Comparison of ENCODE assay signal across 8 mouse cellular contexts in the genomic region with DNA sequence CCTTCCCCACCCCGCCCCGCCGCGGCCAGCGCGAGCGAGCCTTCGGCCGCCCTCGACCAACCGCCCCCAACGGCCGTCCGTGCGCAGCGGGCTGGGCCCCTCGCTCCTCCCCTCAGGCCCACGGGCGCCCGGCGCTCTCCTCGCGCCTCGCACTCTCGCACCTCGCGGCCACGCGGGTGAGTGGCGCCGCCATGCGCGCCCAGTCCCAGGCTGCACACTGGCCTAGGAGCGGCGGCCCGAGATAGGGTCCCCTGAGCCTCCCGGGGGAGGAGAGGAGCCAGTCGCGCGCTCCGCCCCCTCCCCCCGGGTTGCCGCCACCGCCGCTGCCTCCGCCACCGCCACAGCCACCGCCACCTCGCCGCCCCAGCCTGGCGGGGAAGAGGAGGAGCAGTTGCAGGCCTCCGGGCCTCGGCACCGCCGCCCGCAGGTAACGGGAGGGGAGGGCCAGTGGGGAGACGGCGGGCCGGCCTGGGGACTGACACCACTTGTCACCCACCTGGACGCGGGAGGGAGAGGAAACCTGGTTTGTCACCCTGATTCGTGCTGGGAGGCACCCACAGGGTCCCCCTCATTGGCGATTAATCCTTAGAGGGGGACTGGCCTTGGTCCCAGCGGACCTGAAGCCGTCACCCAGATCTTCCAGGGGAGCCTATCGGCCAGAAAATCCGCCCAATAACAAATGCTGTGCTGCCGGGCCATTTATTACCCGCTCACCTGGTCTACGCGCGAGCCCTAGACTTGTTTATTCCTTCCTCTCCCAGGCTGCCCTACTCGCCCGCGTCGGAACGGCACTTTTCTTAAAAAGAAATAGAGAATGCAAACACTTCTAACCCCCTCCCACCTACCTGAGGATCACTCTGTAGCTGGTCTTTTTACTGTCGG. TPM values are rescaled to one million over a fixed set of nuclear protein-coding genes. Genes with fewer than 3 reads are reported as not detected.
DNase-seq lines count a peak whose midpoint lies in the region; ATAC-seq and TF ChIP-seq lines count a peak whose summit lies in the region.

TSS of gene Zbtb44 (plus strand) at position 113 of the 882 bp plus-strand sequence.

- no peaks in the 10 kb centered on the region for H3K27me3 ChIP-seq in CH12.LX (replicated peaks)
- H3K27me3 ChIP-seq in embryonic facial prominence, embryonic 14.5 days (replicated peaks; ENCODE audit: control insufficient read depth, insufficient read depth, low read length) = no peaks in the 10 kb centered on the region
- no peaks in the 10 kb centered on the region for H3K27me3 ChIP-seq in heart, embryonic 12.5 days (replicated peaks)
- no peaks in the 10 kb centered on the region for H3K27me3 ChIP-seq in lung, embryonic 14.5 days (ENCODE audit: insufficient read depth, low read length)

- no peak for TF ChIP-seq CTCF in CH12.LX (conservative IDR thresholded peaks at IDR 0.05 in 1 of 2, IDR thresholded peaks at IDR 0.05 in 1 of 2; ENCODE audit: low read depth in 2 of 2, low read length in 2 of 2)
- no peak for TF ChIP-seq CTCF in lung, embryonic 14.5 days (IDR thresholded peaks at IDR 0.05; ENCODE audit: low read depth)

- peak; percentile 41 for DNase-seq in CH12.LX (ENCODE audit: extremely low read depth)
- peak; percentile 71 to 80 for DNase-seq in adrenal gland, adult 18-20 months (ENCODE audit: low spot score in 2 of 2)
- peak; percentile 33 for DNase-seq in embryonic facial prominence, embryonic 14.5 days (ENCODE audit: low spot score)
- peak; percentile 39 to 84 for DNase-seq in kidney, postnatal 36 days
- peak; percentile 65 for DNase-seq in lung, embryonic 14.5 days
- peak; percentile 64 for DNase-seq in ovary, postnatal 14 days (ENCODE audit: low spot score)
- DNase-seq in retina, postnatal 1 day = no peak

- no peak for TF ChIP-seq POLR2A in CH12.LX (IDR thresholded peaks at IDR 0.05; ENCODE audit: low read depth, low read length)

- TF ChIP-seq EP300 in CH12.LX (IDR thresholded peaks at IDR 0.05; ENCODE audit: low read length) = no peak

- H3K4me1 ChIP-seq in CH12.LX (ENCODE audit: control insufficient read depth in 1 of 2, insufficient read depth in 2 of 2) = peaks cover 7 to 21% of the 10 kb centered on the region in 2 experiments; a peak in 3 of 4 replicates
- H3K4me1 ChIP-seq in embryonic facial prominence, embryonic 14.5 days (ENCODE audit: control insufficient read depth, insufficient read depth, low read length) = peaks cover 13% of the 10 kb centered on the region
- peaks cover 10% of the 10 kb centered on the region for H3K4me1 ChIP-seq in heart, embryonic 12.5 days (replicated peaks)
- H3K4me1 ChIP-seq in lung, embryonic 14.5 days (ENCODE audit: insufficient read depth) = peaks cover 5% of the 10 kb centered on the region; the same call in 1 of the 2 replicates

- H3K9ac ChIP-seq in CH12.LX (ENCODE audit: insufficient read depth, low read depth) = peak within 1 kb of the TSS; percentile 73
- H3K9ac ChIP-seq in embryonic facial prominence, embryonic 14.5 days (ENCODE audit: low read depth, low read length) = peak within 1 kb of the TSS; percentile 81
- H3K9ac ChIP-seq in heart, embryonic 12.5 days = peak within 1 kb of the TSS; percentile 90
- peak within 1 kb of the TSS; percentile 91 for H3K9ac ChIP-seq in lung, embryonic 14.5 days

- in situ Hi-C loops in CH12.LX (cut with MboI; ENCODE audit: low pct_ligation_motif_present, low pct_unique_long_range_greater_than_20kb, low sequenced_read_pairs) = no loop called here

- H3K9me3 ChIP-seq in CH12.LX (replicated peaks; ENCODE audit: low read length) = no peaks in the 10 kb centered on the region
- no peaks in the 10 kb centered on the region for H3K9me3 ChIP-seq in embryonic facial prominence, embryonic 14.5 days (ENCODE audit: control insufficient read depth, low read length)
- H3K9me3 ChIP-seq in heart, embryonic 12.5 days (replicated peaks) = no peaks in the 10 kb centered on the region
- H3K9me3 ChIP-seq in lung, embryonic 14.5 days (ENCODE audit: low read depth, low read length) = no peaks in the 10 kb centered on the region

- ATAC-seq in embryonic facial prominence, embryonic 14.5 days (ENCODE audit: low read depth) = peak; percentile 90
- ATAC-seq in heart, embryonic 12.5 days (ENCODE audit: insufficient number of reproducible peaks, low FRiP score) = peak; percentile 88
- ATAC-seq in lung, embryonic 14.5 days (ENCODE audit: insufficient read depth) = peak; percentile 93

- peak within 1 kb of the TSS; percentile 35 for H3K4me2 ChIP-seq in CH12.LX (ENCODE audit: insufficient read depth, low read depth, poor library complexity, severe bottlenecking)
- peak within 1 kb of the TSS; percentile 91 for H3K4me2 ChIP-seq in embryonic facial prominence, embryonic 14.5 days (ENCODE audit: low read depth, low read length)
- H3K4me2 ChIP-seq in heart, embryonic 12.5 days = peak within 1 kb of the TSS; percentile 86
- H3K4me2 ChIP-seq in lung, embryonic 14.5 days = peak within 1 kb of the TSS; percentile 91

- dilution Hi-C loops in CH12.LX (cut with MboI; ENCODE audit: extremely low pct_ligation_motif_present, extremely low pct_unique_long_range_greater_than_20kb, low sequenced_read_pairs) = no loop called here

- H3K4me3 ChIP-seq in CH12.LX (replicated peaks in 1 of 3; ENCODE audit: low read depth in 2 of 3, low read length in 2 of 3, poor library complexity in 1 of 3) = peak within 1 kb of the TSS; percentile 86
- peak within 1 kb of the TSS; percentile 78 for H3K4me3 ChIP-seq in embryonic facial prominence, embryonic 14.5 days (ENCODE audit: low read depth, low read length)
- H3K4me3 ChIP-seq in heart, embryonic 12.5 days = peak within 1 kb of the TSS; percentile 81
- peak within 1 kb of the TSS; percentile 93 for H3K4me3 ChIP-seq in lung, embryonic 14.5 days (ENCODE audit: low read depth, low read length)

- H3K79me2 ChIP-seq in CH12.LX (replicated peaks; ENCODE audit: control insufficient read depth, extremely low read depth, insufficient read depth, poor library complexity, severe bottlenecking) = peaks cover 13% of the 10 kb centered on the region; the same call in 1 of the 2 replicates

- H3K36me3 ChIP-seq in CH12.LX (replicated peaks in 1 of 2; ENCODE audit: control insufficient read depth in 1 of 2, insufficient read depth in 1 of 2, low read length in 1 of 2) = peaks cover 0 to 10% of the 10 kb centered on the region in 2 experiments
- H3K36me3 ChIP-seq in embryonic facial prominence, embryonic 14.5 days (ENCODE audit: control insufficient read depth, insufficient read depth, low read length) = 0 out of 2 replicates have a peak, but pooled peaks cover 11% of the 10 kb centered on the region
- peaks cover 3% of the 10 kb centered on the region; the same call in 1 of the 2 replicates for H3K36me3 ChIP-seq in heart, embryonic 12.5 days
- H3K36me3 ChIP-seq in lung, embryonic 14.5 days (ENCODE audit: insufficient read depth) = no peaks in the 10 kb centered on the region

- under 1% methylated on average over 30 of the region's 79 CpGs for WGBS in embryonic facial prominence, embryonic 14.5 days
- WGBS in heart, embryonic 12.5 days = under 1% methylated on average over 66 of the region's 79 CpGs
- WGBS in lung, embryonic 14.5 days = under 1% methylated on average over 61 of the region's 79 CpGs

- peak within 1 kb of the TSS; percentile 77 for H3K27ac ChIP-seq in CH12.LX (ENCODE audit: insufficient read depth, low read depth)
- H3K27ac ChIP-seq in embryonic facial prominence, embryonic 14.5 days (replicated peaks; ENCODE audit: low read depth, low read length) = peak within 1 kb of the TSS; percentile 92
- peak within 1 kb of the TSS; percentile 98 for H3K27ac ChIP-seq in heart, embryonic 12.5 days (ENCODE audit: poor library complexity, severe bottlenecking)
- H3K27ac ChIP-seq in lung, embryonic 14.5 days (ENCODE audit: low read depth) = peak within 1 kb of the TSS; percentile 98

- TF ChIP-seq RAD21 in CH12.LX (IDR thresholded peaks at IDR 0.05; ENCODE audit: low read depth, low read length) = no peak

TF ChIP-seq in CH12.LX, 34 proteins besides CTCF, POLR2A, EP300 and RAD21:
- TF ChIP-seq NRF1 (IDR thresholded peaks at IDR 0.05; ENCODE audit: low read depth, low read length) (no peak), NELFE (IDR thresholded peaks at IDR 0.05; ENCODE audit: low read depth, low read length) (no peak; the same call in 1 of the 2 replicates), BHLHE40 (IDR thresholded peaks at IDR 0.05; ENCODE audit: low read depth, low read length) (0 out of 2 replicates have a peak, but pooled peaks have one; percentile 49), MAX (IDR thresholded peaks at IDR 0.05; ENCODE audit: low read length) (peak; percentile 60; the same call in 1 of the 2 replicates), MAZ (IDR thresholded peaks at IDR 0.05; ENCODE audit: low read depth, low read length) (peak; percentile 46; the same call in 1 of the 2 replicates), IRF4 (IDR thresholded peaks at IDR 0.05; ENCODE audit: low read depth, low read length) (no peak)

RNA-seq across cellular contexts. Expression of gene Zbtb44, which starts in this region (rescaled TPM):
- total RNA-seq in CH12.LX (2012; rRNA removed) (9.1 and 10.3 TPM in 2 replicates), CH12.LX (2014; rRNA removed) (14.3 and 16.8 TPM in 2 replicates)
- 13.4 and 14.0 TPM in 2 replicates for polyA plus RNA-seq in CH12.LX (2012; ENCODE audit: insufficient read length, low read depth)
- 10 to 100 TPM; 27.0 to 55.9 TPM for total RNA-seq in adrenal gland, adult 18-20 months (2021)
- 5.9 and 7.1 TPM in 2 replicates for polyA plus RNA-seq in embryonic facial prominence, embryonic 14.5 days (2014; fragmentation: Nextera tagmentation; extraction: Ambion mirVana)
- 7.6 and 9.1 TPM in 2 replicates for polyA plus RNA-seq in heart, embryonic 12.5 days (2016; fragmentation: Nextera tagmentation; extraction: Ambion mirVana)
- 8.0 TPM in 2 replicates for polyA plus RNA-seq in lung, embryonic 14.5 days (2014; fragmentation: Nextera tagmentation; extraction: Ambion mirVana)

Comparison
In these comparisons a context has a peak if more than half of its experiments do, and no peak if none do; other contexts are left out.
1. H3K4me2 ChIP-seq: peak in every context shown above with its lines; median percentile 91 in embryonic facial prominence, embryonic 14.5 days; 91 in lung, embryonic 14.5 days; 86 in heart, embryonic 12.5 days; 35 in CH12.LX.